Mouse (Mus musculus) midbrain, embryonic 15.5 days (tissue): ENCODE measurements around the gene Dennd1a. TPM values are rescaled to one million over a fixed set of nuclear protein-coding genes. Genes with fewer than 3 reads are reported as not detected.

Experiments
- ATAC-seq: fragments of 200-750 bp; cut with Nextera tagmentation; replicated peaks from 2 replicates; pipeline ENCODE4 v1.8.0; 2017; ENCODE audit warnings: moderate TSS enrichment
- H3K27ac ChIP-seq: fragments of 300-500 bp; sonication (generic); 2 replicates; pipeline ENCODE4 v1.5.1; 2015; ENCODE audit warnings: mild to moderate bottlenecking, inconsistent platforms
- H3K27me3 ChIP-seq: fragments of 300-500 bp; sonication (generic); replicated peaks from 2 replicates; pipeline ENCODE4 v1.6.1; 2015; ENCODE audit warnings: inconsistent platforms
- H3K36me3 ChIP-seq: fragments of 300-500 bp; sonication (generic); replicated peaks from 2 replicates; pipeline ENCODE4 v1.6.1; 2015; ENCODE audit warnings: inconsistent platforms
- H3K4me1 ChIP-seq: fragments of 300-500 bp; sonication (generic); 2 replicates; pipeline ENCODE4 v1.6.1; 2015; ENCODE audit warnings: inconsistent platforms
- H3K4me2 ChIP-seq: fragments of 300-500 bp; sonication (generic); 2 replicates; pipeline ENCODE4 v1.6.1; 2015; ENCODE audit warnings: inconsistent platforms, mild to moderate bottlenecking, moderate library complexity
- H3K4me3 ChIP-seq: fragments of 300-500 bp; sonication (generic); 2 replicates; pipeline ENCODE4 v1.5.1; 2015; ENCODE audit warnings: mild to moderate bottlenecking, inconsistent platforms
- H3K9ac ChIP-seq: fragments of 300-500 bp; sonication (generic); 2 replicates; pipeline ENCODE4 v1.6.1; 2015; ENCODE audit warnings: mild to moderate bottlenecking, inconsistent platforms
- H3K9me3 ChIP-seq: fragments of 300-500 bp; sonication (generic); 2 replicates; pipeline ENCODE4 v1.6.1; 2016; ENCODE audit warnings: inconsistent platforms
- WGBS: fragments of 180-500 bp; shearing (Covaris S2); methylation state at CpG from one replicate; pipeline ENCODE4 v1.1.7; 2015; ENCODE audit warnings: mixed read lengths; 5-methylcytosine and 5-hydroxymethylcytosine counted together
- polyA plus RNA-seq: library from polyadenylated mRNA; unstranded; fragments of >200 nt; fragmentation: Nextera tagmentation; extraction: Ambion mirVana; gene quantifications from 2 replicates; pipeline ENCODE4 v1.2.1, GENCODE M21; 2015

The Dennd1a gene
- polyA plus RNA-seq, 1 experiment from 2014 or later = 26.1 TPM

DNA sequence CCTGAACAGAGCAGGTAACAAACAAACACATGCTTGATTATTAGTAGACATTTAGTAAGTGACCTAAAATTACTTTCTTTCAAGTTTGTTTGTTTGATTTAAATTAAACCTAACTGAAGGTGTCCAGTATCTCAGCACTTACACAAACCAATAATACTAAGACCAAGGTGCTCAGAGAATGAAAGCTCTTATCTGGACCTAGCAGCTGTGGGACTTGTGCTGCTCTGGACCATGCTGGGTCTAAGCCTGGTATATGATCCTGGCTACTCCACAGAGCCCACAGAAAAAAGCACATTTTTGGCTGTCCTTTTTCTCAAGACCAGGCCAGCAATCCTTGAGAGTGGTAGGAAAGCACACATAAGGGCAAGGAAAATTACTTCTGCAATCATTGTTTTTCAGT, 193.2 kb downstream of the Dennd1a start:
- Histone ChIP-seq H3K9me3 (no peaks in the 10 kb centered on the region), H3K9ac (no peak overlapping the region), H3K4me3 (no peak overlapping the region), H3K36me3 (no peaks in the 10 kb centered on the region), H3K27me3 (no peaks in the 10 kb centered on the region), H3K4me1 (peaks cover 24% of the 10 kb centered on the region), H3K27ac (0 out of 2 replicates have a peak overlapping the region, but pooled peaks have one; percentile 8), H3K4me2 (no peak overlapping the region)
- no peak for ATAC-seq

DNA sequence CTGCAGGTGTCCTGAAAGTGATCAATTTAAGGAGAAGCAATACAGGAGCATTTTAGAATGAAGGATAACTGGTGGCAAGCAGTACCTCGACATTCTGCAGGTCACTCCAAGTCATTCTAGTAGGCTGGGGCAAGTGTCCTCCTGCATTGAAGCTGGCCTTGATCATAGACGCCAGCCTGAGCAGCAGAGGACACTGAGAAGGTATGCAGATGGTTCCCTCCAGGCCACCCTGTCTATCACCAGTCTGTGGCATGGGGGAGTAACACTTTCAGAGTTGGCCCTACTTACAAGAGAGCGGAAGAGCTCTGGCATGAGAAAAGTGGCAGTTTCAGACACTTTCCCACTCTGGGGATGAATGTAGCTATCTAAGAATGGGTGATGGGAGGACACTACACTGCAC, 193.9 kb downstream of the Dennd1a start:
- H3K27ac ChIP-seq = no peak overlapping the region
- no peak overlapping the region for H3K9ac ChIP-seq
- peaks cover 23% of the 10 kb centered on the region; the same call in 1 of the 2 replicates for H3K4me1 ChIP-seq
- no peaks in the 10 kb centered on the region for H3K36me3 ChIP-seq
- no peaks in the 10 kb centered on the region for H3K9me3 ChIP-seq
- H3K4me3 ChIP-seq = no peak overlapping the region
- 88% methylated on average over 3 of the region's 3 CpGs for WGBS
- ATAC-seq = no peak
- no peak overlapping the region for H3K4me2 ChIP-seq
- no peaks in the 10 kb centered on the region for H3K27me3 ChIP-seq

DNA sequence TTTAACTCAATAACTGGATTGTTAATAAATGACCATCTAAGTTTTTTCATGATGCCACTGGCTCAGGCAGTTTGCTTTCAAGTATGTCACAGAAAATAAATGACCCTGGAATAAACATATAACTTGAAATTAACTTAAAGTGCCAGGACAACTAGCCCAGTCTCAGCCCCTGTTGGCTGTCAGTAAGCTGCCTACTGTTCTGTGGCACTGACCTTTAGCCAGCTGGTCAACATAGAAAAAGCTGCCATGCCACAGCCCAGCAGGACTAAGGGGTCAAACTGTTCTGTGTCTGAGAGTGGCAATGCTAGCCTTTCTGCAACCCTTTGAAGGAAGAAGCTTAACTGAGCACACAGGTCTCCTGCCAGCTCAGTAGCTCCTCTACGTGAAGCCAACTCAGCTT, 198.8 kb downstream of the Dennd1a start:
- Histone ChIP-seq H3K4me2 (no peak overlapping the region), H3K36me3 (no peaks in the 10 kb centered on the region), H3K9ac (no peak overlapping the region), H3K9me3 (no peaks in the 10 kb centered on the region), H3K27ac (no peak overlapping the region), H3K27me3 (no peaks in the 10 kb centered on the region), H3K4me1 (no peaks in the 10 kb centered on the region), H3K4me3 (no peak overlapping the region)
- WGBS = 64% methylated on average over 1 of the region's 1 CpGs
- no peak for ATAC-seq

DNA sequence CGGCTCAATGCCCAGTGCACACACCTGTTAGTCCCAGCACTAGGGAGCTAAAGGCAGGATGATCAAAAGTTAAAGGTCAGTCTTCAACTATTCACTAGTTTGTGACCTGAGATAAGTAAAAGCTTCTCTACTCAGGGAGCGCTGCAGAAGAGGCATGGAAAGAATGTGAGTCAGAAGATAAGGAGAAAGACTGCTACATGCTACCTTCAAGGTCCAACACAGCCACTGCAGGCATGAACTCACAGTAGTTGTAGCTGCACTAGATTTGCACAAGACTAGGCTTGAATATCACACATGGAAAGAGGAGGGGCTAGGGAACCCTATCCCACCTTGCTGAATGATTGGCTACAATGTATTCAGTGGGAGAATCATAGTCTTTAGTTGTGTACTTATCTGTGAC, 202.1 kb downstream of the Dennd1a start:
- Histone ChIP-seq H3K4me1 (no peaks in the 10 kb centered on the region), H3K27me3 (no peaks in the 10 kb centered on the region), H3K27ac (no peak overlapping the region), H3K4me2 (no peak overlapping the region), H3K36me3 (no peaks in the 10 kb centered on the region), H3K9me3 (no peaks in the 10 kb centered on the region), H3K9ac (no peak overlapping the region), H3K4me3 (no peak overlapping the region)
- ATAC-seq = no peak
- 99% methylated on average over 2 of the region's 2 CpGs for WGBS

DNA sequence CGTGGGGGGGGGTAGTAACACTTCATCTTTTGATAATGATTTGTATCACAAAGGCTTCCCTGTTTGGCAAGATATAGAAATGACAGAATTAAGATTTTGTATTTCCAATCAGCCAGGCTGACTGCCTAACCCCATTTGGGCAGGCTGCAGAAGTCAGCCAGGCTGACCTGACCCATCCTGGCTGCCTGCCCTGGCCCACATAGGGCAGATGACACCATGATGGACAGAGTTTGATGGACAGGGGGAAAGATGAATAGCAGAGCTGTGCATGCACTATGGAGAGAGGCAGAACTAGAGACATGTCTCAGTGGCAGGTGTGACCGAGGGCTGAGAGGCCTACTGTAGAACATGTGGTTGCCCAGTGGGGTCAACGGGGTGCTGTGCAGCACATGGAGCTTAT, 203.9 kb downstream of the Dennd1a start:
- Histone ChIP-seq H3K4me3 (no peak overlapping the region), H3K9me3 (no peaks in the 10 kb centered on the region), H3K27ac (no peak overlapping the region), H3K27me3 (no peaks in the 10 kb centered on the region), H3K9ac (no peak overlapping the region), H3K36me3 (no peaks in the 10 kb centered on the region), H3K4me1 (no peaks in the 10 kb centered on the region), H3K4me2 (no peak overlapping the region)
- ATAC-seq = no peak
- 93% methylated on average over 3 of the region's 3 CpGs for WGBS

DNA sequence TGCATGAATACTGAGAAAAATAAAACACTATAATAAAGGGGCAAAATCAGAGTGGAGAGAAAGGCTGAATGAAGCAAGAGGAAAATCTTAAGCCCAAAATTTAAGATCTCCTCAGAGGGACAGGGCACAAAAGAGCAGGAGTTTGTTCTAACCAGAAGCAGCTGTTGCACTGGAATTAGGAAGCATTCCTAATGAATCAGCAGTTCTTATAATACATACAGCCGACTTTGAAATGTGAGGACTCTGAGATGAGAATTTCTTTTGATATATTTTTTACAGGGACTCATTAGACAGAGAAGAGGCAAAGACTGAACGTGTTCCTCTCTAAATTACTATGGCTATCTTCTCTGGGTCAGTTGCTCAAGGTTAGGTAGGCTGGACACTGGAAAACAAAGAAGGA, 212.7 kb downstream of the Dennd1a start:
- Histone ChIP-seq H3K4me1 (no peaks in the 10 kb centered on the region), H3K9ac (no peak overlapping the region), H3K9me3 (no peaks in the 10 kb centered on the region), H3K4me2 (no peak overlapping the region), H3K36me3 (no peaks in the 10 kb centered on the region), H3K27ac (no peak overlapping the region), H3K4me3 (no peak overlapping the region), H3K27me3 (no peaks in the 10 kb centered on the region)
- 31% methylated on average over 2 of the region's 2 CpGs for WGBS
- ATAC-seq = no peak

DNA sequence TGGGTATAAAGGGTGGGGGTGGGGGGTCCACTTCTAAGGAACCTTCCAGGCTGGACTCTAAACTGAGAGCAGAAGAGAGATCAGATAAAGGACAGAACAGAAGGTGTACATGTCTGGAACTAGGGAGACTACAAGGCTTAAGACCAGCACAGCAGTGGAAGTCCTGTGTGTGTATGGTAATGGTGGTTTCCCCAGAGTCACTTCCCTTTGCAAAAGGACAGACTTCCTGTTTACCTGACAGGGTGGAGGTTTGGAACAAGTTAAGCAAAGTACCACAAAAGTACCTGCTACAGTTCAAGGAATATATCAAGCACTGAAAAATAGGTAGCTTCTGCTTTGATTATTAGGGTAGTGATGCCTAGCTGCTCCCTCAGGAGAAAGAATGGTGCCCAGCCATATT, 215.1 kb downstream of the Dennd1a start:
- no peak for ATAC-seq
- H3K4me2 ChIP-seq = no peak overlapping the region

DNA sequence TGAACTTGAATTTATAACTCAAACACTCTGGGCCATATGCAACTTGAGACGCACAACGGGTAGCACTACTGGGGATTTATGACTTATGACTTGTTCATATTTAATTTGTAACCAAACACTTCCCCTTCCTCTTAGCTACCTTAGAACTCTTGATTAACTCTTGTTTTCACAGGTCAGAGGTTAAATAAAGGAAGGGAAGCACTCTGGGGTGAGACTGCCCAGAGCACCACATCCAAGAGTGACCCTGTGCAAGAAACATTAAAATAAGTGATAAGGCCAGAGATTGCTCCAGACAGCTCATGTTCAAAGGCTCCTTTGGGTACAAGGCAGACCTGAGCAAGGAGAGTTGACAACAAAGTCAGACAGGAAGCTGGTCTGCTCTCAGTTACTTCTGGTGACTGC, 219.0 kb downstream of the Dennd1a start:
- no peak overlapping the region for H3K27ac ChIP-seq
- H3K4me3 ChIP-seq = no peak overlapping the region
- H3K27me3 ChIP-seq = no peaks in the 10 kb centered on the region
- H3K36me3 ChIP-seq = no peaks in the 10 kb centered on the region
- no peak overlapping the region for H3K4me2 ChIP-seq
- H3K9ac ChIP-seq = no peak overlapping the region
- no peaks in the 10 kb centered on the region for H3K9me3 ChIP-seq
- no peaks in the 10 kb centered on the region for H3K4me1 ChIP-seq
- ATAC-seq = no peak
- WGBS = 84% methylated on average over 2 of the region's 2 CpGs

More for the DNA sequence above, 215.1 kb downstream of the Dennd1a start:
- Histone ChIP-seq H3K27me3 (no peaks in the 10 kb centered on the region), H3K9me3 (no peaks in the 10 kb centered on the region), H3K36me3 (no peaks in the 10 kb centered on the region), H3K4me3 (no peak overlapping the region), H3K4me1 (no peaks in the 10 kb centered on the region), H3K9ac (no peak overlapping the region), H3K27ac (no peak overlapping the region)

DNA sequence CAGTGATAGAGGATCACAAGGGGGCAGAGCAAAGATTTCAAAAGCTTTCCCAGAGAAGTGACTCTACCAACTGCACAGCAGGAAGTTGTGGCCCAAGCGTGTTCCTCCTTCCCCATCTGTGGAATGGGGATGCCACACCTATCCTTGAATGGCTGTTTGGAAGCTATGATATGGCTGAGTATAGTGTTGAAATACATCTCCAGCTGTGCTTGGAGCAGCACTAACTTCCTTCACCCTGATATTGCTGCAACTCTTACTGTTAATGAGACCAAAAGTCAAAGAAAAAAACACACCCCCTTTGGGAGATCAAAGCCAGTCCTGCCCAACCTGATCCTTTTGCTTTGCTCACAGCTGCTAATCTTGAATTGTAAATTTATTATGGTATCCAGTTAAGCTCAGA, 221.3 kb downstream of the Dennd1a start:
- H3K4me2 ChIP-seq = no peak overlapping the region
- no peak overlapping the region for H3K9ac ChIP-seq
- no peak overlapping the region for H3K27ac ChIP-seq
- H3K4me3 ChIP-seq = no peak overlapping the region
- no peak for ATAC-seq
- H3K27me3 ChIP-seq = no peaks in the 10 kb centered on the region
- H3K36me3 ChIP-seq = no peaks in the 10 kb centered on the region
- H3K9me3 ChIP-seq = no peaks in the 10 kb centered on the region
- 66% methylated on average over 1 of the region's 1 CpGs for WGBS
- H3K4me1 ChIP-seq = no peaks in the 10 kb centered on the region

DNA sequence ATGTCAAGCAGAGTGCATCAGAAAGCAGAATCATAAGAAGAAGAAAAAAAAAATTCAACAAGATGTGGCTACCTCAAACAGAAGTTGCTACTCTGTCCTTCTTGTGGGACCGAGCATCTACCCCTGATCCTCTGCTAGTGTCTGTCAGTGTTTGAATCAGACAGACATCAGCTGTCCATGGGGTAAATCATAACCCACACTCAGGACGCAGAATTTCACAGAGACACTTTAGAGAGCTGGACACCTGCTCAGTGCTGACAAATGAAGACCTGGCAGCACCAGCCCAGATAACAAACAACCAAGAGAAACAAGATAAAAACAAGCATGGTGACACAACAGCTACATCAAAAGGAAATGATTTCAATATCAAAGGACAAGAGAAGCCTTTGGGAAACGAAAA, 222.9 kb downstream of the Dennd1a start:
- Histone ChIP-seq H3K36me3 (no peaks in the 10 kb centered on the region), H3K27me3 (no peaks in the 10 kb centered on the region), H3K4me3 (no peak overlapping the region), H3K4me2 (no peak overlapping the region), H3K27ac (no peak overlapping the region), H3K9me3 (no peaks in the 10 kb centered on the region), H3K4me1 (no peaks in the 10 kb centered on the region), H3K9ac (no peak overlapping the region)
- no peak for ATAC-seq
- 59% methylated on average over 3 of the region's 3 CpGs for WGBS

DNA sequence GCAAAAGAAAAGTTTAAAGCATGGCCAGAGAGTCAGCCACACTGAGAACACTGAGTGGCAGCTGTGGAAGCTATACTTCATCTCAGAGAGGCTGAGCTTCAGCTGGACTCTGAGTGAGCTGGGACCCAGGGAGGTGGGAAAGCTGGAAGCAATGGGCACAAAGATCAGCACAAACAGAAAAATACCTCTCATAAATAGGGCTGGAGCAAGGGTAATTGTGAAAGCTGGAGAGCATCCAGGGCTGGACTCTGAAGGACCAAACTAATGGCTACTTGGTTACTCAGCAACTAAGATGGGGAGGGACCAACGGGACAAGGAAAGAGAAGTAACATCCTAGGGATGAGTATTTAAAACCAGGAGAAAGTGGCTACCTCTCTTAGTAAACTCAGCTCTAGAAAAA, 225.0 kb downstream of the Dennd1a start:
- no peak overlapping the region for H3K9ac ChIP-seq
- H3K4me3 ChIP-seq = no peak overlapping the region
- H3K4me2 ChIP-seq = no peak overlapping the region
- H3K27me3 ChIP-seq = no peaks in the 10 kb centered on the region
- H3K36me3 ChIP-seq = no peaks in the 10 kb centered on the region
- ATAC-seq = no peak
- 82% methylated on average over 1 of the region's 1 CpGs for WGBS
- H3K27ac ChIP-seq = no peak overlapping the region
- H3K9me3 ChIP-seq = no peaks in the 10 kb centered on the region
- H3K4me1 ChIP-seq = no peaks in the 10 kb centered on the region

DNA sequence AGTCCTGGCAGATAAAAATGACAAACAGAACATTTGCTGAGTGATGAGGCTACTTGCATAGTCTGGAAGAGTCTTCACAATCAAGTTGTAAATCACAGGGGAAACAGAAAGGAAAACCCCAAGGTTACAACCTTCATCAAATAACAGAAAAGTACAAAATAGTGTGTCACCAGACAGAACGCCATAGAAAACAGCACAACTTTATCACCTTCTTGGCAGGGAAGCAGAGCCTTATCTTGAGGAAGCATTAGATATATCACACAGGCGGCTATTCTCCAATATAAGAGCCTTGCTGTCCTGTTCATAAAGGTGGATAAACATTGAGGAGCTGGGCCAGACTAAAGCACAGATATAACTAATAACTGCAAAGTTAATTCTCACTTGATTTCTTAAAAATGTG, 225.7 kb downstream of the Dennd1a start:
- no peak overlapping the region for H3K4me3 ChIP-seq
- H3K27me3 ChIP-seq = no peaks in the 10 kb centered on the region
- 90% methylated on average over 2 of the region's 2 CpGs for WGBS
- no peaks in the 10 kb centered on the region for H3K36me3 ChIP-seq
- no peak overlapping the region for H3K9ac ChIP-seq
- no peaks in the 10 kb centered on the region for H3K9me3 ChIP-seq
- ATAC-seq = no peak
- no peaks in the 10 kb centered on the region for H3K4me1 ChIP-seq
- H3K27ac ChIP-seq = no peak overlapping the region
- no peak overlapping the region for H3K4me2 ChIP-seq

DNA sequence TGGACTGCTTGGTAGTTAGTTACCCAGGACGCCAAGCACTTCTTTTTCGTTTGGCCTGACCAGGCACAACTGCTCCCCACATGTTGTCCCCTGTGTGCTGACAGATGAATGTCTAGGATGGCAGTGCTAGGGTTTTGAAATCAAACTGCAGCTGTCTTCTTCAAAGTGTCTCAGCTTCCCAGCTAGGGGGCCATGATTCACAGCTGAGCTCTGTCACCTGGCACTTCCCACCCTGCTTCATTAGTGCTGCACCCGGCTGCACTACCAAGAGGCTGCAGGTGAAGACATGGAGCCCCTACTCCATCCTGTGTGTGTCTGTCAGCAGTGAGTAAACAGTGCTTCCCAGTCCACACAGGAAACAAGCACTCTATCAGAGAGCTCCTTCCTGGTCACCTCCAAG, 234.8 kb downstream of the Dennd1a start:
- no peak overlapping the region for H3K9ac ChIP-seq
- H3K4me3 ChIP-seq = no peak overlapping the region
- H3K27me3 ChIP-seq = no peaks in the 10 kb centered on the region
- no peak for ATAC-seq
- H3K4me1 ChIP-seq = peaks cover 6% of the 10 kb centered on the region; the same call in 1 of the 2 replicates
- 68% methylated on average over 3 of the region's 3 CpGs for WGBS
- no peaks in the 10 kb centered on the region for H3K9me3 ChIP-seq
- no peaks in the 10 kb centered on the region for H3K36me3 ChIP-seq
- no peak overlapping the region for H3K27ac ChIP-seq
- H3K4me2 ChIP-seq = no peak overlapping the region
